Mouse (Mus musculus): ENCODE results near the gene Apbb1ip.

- TF ChIP-seq CTCF (IDR thresholded peaks at IDR 0.05; ENCODE audit: low read depth, low read length) (no peak), POLR2A (IDR thresholded peaks at IDR 0.05; ENCODE audit: extremely low read depth, insufficient read depth, low read length) (no peak)
Measured at GRCm38 (mm10) chr2:22774181-22774751, 372 bp downstream of the Apbb1ip start.
